Mouse (Mus musculus): Measurements from ENCODE around the gene Plcb2.
A peak's percentile ranks its signal among the peaks of the same experiment; 100 is the strongest.

Gene Plcb2

DNA sequence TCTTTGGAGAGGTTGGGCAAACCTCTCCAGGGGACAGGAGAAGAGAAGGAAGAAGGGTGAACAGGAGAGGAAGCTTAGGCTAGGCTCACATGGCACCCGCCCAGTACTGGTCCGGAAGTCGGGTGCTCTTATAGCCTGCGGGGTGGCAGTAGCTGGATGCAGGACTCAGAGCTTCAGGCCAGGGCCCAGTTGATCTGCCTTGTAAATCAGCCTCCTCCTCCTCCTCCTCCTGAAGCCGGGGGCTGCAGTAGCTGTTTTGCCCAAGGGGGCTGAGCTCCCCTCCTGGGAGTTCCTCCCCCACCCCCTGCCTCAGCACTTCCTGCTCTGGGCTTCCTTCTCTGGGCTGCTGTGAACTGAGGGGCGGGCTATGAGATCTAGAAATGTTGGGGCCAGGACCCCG, at the start of gene Plcb2:
Gene Plcb2, minus strand, starts transcription at position 102 of the 400 bp plus-strand sequence.
- DNase-seq: no peak

GRCm38 (mm10) chr2:118776295-118776694, 48.1 kb upstream of the Plcb2 start:
- DNase-seq: no peak

DNA sequence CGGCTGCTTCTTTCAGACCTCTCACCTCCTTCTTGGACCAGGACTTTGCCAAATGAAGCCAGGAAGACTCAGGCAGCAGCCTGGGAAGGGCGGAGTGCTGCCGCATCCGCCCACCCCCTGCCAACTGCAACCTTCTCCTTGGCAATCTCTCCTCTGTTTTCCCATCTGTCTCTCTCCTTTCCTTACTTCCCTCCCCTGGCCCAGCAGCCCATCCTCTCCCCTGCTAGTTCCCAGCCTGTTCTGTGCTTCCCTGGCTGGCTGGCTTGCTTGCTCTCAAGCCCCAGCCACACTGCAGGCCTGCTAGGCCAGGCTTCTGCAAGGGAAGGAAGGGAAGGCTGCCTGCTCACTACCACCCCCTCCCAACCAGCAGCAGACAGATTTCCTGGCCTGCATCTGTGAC, 47.6 kb upstream of the Plcb2 start:
- no peak for DNase-seq

DNA sequence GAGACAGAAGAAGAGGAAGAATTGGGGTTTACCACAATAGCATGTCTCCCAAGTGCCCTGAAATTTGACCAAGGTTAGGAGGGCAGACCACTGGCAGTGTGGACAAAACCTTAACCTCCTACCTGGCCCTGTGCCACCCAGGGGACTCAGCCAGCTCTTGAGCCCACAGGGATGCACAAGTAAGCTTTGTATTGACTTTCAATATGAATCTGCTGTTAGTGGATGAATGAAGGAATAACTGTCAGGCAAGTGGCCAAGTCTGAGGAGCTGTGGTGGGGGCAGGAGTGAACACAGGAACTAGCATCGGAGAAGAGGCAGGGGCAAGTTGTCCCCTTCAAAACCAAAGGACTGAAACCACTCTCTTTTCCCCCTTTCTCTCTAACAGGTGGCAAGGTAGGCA, 47.2 kb upstream of the Plcb2 start:
- DNase-seq: no peak

DNA sequence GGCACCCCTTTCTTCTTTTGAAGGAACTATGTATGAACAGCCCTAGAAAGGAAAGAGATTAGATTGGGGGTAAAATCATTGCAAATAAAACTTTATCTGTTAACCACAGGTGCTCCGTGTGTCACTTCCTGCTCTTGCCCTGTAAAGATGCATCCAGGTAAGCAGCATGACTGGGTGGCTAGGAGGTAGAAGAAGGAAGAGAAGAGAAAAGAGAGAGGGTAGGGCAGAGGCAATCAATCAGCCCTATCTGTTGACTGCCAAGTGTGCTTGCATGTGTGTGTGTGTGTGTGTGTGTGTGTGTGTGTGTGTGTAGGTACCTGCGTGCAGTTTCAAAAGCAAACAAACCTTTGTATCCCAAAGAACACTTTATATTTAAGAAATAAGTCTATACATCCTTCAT, 46.3 kb upstream of the Plcb2 start:
- DNase-seq: no peak

- DNase-seq: no peak
These were observed 44.1 kb upstream of the Plcb2 start, which contains the start of gene Phgr1 for GRCm38 (mm10) chr2:118772158-118772874. Gene Phgr1 (plus strand): TSS chr2:118772769.

- no peak for DNase-seq
These were observed 38.1 kb upstream of the Plcb2 start for GRCm38 (mm10) chr2:118766041-118767033.

DNA sequence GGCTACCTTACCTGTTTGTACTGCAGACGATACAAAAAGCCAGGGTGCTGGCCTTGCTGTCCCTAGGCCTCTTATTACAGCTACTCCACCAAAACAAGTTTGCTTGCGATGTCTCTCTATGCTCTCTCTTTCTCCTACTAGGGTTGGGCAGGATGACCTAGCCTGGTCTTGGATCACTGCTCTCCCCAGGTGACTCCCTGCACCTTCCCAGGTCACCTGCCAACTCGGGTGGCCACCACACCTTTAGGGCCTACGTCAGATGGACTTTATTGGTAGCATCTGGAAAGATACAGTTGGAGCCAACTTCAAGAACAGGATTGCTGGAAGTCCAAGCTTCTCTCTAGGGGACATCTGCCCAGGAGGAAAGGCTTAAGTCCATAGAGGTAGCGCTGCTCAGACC, 36.6 kb upstream of the Plcb2 start:
- DNase-seq: no peak

GRCm38 (mm10) chr2:118764094-118764831, 36.0 kb upstream of the Plcb2 start:
- peak; percentile 59 for DNase-seq

DNA sequence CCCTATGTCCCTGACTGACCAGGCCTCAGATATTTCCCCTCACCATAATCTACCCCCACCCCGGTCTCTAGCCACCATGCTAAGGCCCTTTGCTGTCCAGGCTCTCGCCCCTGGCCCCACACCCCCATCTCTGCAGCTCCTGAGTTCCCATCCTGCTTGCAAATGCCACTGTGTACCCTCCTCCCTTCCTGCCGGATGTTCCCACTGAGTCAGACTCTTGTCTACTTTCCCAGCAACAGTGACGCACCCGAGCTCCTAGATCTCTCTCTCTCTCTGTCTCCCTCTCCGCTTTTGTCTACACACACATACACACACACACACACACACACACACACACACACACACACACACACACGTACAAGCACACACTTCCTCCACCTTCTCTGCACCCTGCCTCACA, 35.2 kb upstream of the Plcb2 start:
- DNase-seq: peak; percentile 53

DNA sequence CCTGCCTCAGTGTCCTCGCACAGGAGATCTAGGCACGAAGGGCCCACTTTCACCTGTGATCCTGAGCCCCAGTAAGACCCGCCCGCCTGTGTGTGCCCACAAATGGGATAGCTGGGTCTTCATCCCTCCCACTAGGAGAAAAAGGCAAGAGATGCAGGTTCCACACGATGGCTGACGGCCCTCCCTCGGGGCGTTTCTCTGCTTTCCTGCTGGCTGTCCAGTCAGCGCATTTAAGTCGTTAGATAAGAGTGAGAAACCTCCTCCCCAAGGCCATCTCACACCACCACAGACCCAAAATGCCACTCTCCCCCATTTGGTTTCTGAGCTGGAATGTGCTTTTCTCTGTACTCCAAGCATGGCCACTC, 34.5 kb upstream of the Plcb2 start:
- DNase-seq: no peak

- DNase-seq: peak; percentile 96
These were observed 33.9 kb upstream of the Plcb2 start, which contains the start of gene Ccdc9b for GRCm38 (mm10) chr2:118761906-118762783. Gene Ccdc9b (minus strand): TSS chr2:118762661.

GRCm38 (mm10) chr2:118761358-118761757, 33.1 kb upstream of the Plcb2 start:
- DNase-seq: no peak

DNA sequence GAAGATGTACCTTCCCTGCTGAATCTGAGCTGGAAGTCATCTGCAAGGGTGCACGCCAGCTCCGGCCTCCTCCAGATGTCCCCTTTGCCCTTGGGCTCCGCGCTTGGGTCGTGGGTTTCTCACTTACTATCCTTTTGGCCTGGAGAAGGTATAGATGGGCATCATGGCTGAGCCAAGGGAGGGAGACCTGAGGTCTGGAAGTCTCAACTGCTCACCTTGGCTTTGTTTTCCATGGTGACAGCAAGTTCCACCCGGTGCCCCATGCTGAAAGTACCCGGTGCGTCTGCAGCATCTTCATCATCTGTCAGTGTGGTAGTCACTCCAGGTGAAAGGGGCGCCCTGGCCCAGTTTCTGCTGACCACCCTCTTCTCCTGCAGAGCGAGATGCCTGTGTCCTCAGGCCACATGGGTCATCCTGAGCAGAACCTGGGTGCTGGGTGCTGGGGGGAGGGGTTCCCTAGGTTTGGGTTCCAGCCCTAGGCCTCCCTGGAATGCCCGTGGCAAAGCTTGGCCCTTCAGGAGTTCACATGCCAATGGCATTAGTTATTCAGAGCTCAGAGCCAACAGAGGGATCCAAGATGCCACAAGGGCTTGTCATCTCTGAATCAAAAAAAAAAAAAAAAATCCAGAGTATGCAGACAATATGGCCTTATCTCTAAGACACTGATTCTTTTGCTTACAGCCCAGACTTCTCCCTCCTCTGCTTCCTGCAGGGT, 32.2 kb upstream of the Plcb2 start:
- no peak for DNase-seq

DNA sequence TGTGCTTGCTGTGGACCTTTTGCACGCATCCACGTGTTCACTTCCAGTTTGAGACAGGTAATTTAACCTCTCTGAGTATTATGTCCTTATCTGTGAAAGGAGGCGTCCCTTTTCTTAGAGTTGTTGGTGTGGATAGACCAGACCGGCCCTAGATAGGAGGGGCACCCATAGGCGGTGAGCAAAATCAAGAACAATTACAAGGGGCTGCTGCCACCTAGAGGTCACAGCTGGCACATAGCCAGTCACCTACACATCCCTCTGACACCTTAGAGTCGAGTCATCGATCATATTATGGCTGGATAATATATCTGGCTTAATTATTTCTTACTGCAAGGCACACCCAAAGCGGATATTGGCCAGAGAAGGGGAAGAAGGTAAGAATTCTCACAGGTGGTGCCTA, 31.6 kb upstream of the Plcb2 start:
- DNase-seq: peak; percentile 64

DNA sequence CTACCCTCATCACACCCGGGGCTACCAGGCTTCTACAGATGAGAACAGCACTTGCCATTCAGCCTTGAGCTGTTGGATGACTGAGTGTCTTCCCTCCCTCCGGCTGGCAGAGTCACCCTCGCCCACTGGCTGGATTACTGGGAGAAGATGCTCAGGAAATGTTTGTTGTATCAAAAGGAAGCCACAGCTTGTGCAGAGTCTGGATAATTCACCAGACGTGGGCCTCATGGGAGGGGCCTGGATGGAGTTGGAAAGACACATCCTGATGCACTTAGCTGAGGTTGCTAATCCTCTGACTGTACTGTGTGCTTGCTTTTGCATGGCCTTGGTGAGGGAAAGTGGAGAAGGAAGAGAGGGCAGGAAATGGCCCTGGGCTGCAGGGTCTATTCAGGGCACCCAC, 27.9 kb upstream of the Plcb2 start:
- DNase-seq: no peak

DNA sequence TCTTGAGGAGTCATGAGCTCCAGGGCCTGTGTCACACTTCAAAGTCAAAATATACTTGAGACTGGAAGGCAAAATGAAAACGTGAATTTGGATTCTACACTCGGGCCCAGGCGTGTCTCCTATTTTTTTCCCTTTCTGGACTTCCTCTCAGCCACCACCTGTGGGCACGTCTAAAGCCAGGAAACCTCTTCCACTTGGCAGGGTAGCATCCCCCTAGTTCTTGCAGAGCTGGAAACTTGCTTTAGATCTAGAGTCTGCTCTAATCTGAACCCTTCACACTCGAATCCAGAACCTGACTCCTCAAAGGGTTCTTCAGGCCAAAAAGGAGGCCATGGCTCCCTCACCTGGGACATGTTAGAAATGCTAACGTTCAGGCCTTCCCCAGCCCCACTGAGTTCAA, 27.2 kb upstream of the Plcb2 start:
- DNase-seq: no peak

- no peak for DNase-seq
These were observed 25.9 kb upstream of the Plcb2 start for GRCm38 (mm10) chr2:118754143-118754542.

DNA sequence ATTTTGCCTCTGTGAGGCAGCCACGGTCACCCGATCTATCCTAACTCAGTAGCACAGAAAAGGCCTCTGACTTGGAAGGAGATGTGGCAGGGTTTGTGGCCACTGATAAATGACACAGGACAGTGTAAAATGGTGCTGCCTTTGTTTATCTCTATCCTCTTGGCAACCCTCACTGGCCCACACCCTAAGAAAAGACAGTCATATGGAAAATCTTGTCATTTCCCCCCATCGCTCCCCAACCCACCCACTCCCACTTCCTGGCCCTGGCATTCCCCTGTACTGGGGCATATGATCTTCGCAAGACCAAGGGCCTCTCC, 24.5 kb upstream of the Plcb2 start:
- DNase-seq: no peak

GRCm38 (mm10) chr2:118751896-118752791, 23.9 kb upstream of the Plcb2 start:
- peak; percentile 50 for DNase-seq

DNA sequence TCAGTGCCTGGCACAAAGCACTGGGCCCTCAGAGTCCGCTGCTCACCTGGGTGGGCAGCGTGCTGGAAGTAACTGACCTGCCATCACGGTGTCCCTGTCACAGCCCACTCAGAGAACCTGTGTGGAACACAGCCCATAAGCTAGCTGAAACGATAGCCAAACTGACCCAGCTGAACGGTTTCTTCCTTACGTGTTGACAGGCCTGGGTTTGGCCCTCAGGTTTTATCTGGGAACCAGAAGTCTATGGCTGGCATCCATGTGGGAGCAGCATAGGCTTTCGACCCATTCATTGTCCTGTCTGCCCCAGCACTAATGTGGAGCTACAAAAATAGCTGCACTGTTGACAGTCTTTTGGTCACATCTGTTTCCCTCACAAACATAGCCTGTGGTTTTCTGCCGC, 22.2 kb upstream of the Plcb2 start:
- no peak for DNase-seq
